Mouse (Mus musculus): ENCODE data around the gene Trmt1. TPM values are rescaled to one million over a fixed set of nuclear protein-coding genes. Genes with fewer than 3 reads are reported as not detected.

Gene Trmt1
- polyA plus RNA-seq, 1 experiment, result 86.7 TPM

DNA sequence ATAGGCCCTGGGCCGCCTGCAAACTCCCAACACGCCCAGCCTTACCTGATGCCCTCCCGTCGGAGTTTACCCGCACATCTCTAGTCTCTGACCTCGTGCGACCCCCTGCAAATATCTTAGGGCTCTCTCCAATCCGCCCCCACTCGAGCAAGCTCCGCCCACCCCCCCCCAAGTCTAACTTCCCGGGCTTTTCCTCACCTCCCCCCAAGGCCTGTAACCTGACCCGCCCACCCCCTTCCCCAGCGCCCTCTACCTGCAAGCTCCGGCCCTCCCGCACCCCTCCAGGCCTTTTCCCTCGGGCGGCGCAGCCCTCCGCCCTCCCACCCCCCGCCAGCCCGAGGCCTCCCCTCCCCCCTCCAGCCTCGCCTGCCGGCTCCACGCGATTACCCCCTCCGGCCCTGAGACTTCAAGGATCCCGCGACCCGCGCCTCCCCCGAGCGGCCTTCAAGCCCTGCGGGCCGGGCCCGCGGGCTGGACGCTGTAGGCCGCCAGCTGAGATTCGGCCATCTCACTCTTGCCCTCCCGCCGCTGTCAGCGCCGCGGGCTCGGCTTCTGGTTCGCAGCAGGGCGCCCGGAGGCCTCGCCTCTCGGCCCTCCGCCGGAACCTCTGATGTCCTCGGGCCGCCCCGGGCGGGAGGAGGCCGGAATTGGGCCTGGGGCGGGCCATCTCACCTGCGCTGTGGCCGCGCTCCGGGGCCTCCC, 1.0 kb downstream of the Trmt1 start:
- TF ChIP-seq CTCF (IDR thresholded peaks at IDR 0.05; ENCODE audit: borderline replicate concordance, insufficient read depth, low read length) (no peak), POLR2A (IDR thresholded peaks at IDR 0.05; ENCODE audit: low read depth, low read length) (no peak)
- H3K27ac ChIP-seq (ENCODE audit: insufficient read depth, low read length), result peak overlapping the region; percentile 84
- peaks cover 11% of the 10 kb centered on the region for H3K4me1 ChIP-seq (ENCODE audit: control insufficient read depth, insufficient read depth, low read length)
- H3K4me3 ChIP-seq (ENCODE audit: insufficient read depth, low read length), result peak overlapping the region; percentile 94

DNA sequence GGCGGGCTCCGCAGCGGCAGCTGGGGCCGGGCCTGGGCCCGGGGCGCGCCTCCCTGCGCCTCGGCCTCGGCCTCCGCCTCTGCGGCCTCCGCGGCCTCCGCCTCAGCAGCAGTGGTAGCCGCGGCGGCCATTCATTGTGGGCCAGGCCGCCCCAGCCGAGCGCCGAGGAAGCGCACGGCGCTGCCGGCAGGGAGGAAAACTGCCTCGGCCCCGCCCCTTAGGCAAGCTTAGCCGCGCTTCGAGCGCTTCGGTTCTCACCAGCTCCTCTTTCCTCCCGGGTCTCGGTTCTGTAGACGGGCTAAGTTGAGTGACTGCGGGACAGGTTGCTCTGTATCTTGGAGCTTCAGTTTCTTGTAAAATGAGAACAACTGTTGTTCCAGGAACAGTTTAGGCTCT, 1.6 kb downstream of the Trmt1 start, which contains the start of gene Nacc1:
Gene Nacc1, minus strand, starts transcription at position 158 of the 396 bp plus-strand sequence.
- no peak for TF ChIP-seq CTCF (IDR thresholded peaks at IDR 0.05; ENCODE audit: borderline replicate concordance, insufficient read depth, low read length)
- TF ChIP-seq POLR2A (IDR thresholded peaks at IDR 0.05; ENCODE audit: low read depth, low read length), result peak; percentile 54
- peak within 1 kb of the TSS; percentile 84 for H3K27ac ChIP-seq (ENCODE audit: insufficient read depth, low read length)
- H3K4me3 ChIP-seq (ENCODE audit: insufficient read depth, low read length), result peak within 1 kb of the TSS; percentile 94
- H3K4me1 ChIP-seq (ENCODE audit: control insufficient read depth, insufficient read depth, low read length), result peaks cover 11% of the 10 kb centered on the region

DNA sequence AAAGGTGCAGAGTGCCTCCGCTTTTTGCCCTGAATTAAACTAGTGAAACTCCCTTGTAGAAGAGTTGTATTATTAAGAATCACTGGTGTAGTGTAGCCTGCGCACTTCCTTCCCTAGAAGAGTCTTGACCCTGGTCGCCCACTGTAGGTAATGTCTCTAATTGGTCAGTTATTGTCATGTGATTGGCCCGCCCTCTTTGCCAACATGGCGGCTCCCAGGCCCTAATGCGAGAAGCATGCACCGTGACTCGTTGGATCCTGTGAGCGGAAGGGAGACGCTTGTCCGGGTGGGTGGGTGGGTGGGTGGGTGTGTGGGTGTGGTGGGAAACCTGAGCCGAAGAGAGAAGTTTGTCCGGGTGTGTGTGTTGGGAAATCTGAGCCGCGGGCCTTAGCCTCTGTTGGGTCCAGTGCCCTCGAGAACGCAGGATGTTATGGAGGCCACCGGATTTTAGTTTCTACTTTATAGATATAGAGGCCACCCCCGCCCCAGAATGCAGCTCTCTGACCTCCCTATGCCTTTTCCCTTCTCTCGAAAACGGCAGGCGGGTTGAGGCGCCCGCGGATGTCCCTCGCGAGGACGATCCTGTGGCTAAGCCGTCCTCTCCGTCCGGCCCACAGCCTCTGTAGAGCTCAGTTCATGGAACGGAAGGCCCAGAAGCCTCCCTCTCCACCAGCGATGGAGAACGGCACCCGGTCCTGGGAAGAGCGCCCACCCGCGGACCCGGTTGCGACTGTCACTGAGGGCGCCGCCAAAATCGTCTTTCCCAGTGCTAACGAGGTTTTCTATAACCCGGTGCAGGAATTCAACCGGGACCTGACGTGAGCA, 3.2 kb downstream of the Trmt1 start:
- Histone ChIP-seq H3K4me3 (ENCODE audit: insufficient read depth, low read length) (peak overlapping the region; percentile 90), H3K4me1 (ENCODE audit: control insufficient read depth, insufficient read depth, low read length) (peaks cover 11% of the 10 kb centered on the region), H3K27ac (ENCODE audit: insufficient read depth, low read length) (peak overlapping the region; percentile 67)
- TF ChIP-seq CTCF (IDR thresholded peaks at IDR 0.05; ENCODE audit: borderline replicate concordance, insufficient read depth, low read length) (no peak), POLR2A (IDR thresholded peaks at IDR 0.05; ENCODE audit: low read depth, low read length) (peak; percentile 64; the same call in 1 of the 2 replicates)

DNA sequence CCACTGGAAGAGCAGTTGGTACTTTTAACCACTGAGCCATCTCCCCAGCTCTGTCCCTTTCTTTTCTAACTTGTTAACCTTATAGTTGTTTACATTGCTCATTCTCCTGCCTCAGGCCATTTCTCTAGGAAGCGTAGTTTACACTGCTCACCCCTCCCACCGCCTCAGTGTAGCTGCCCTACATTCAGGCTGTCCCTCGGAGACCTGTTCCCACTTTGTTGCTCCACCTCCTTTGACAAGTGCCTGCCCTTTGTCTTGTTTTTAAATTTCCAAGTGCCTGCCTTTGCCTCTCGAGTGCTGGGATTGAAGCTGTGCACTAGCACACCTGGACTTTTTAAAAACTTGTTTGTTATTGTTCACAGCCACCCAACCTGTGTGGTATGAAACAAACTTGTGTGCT, 7.2 kb downstream of the Trmt1 start:
- H3K4me3 ChIP-seq (ENCODE audit: insufficient read depth, low read length), result no peak overlapping the region
- H3K27ac ChIP-seq (ENCODE audit: insufficient read depth, low read length), result no peak overlapping the region
- H3K4me1 ChIP-seq (ENCODE audit: control insufficient read depth, insufficient read depth, low read length), result peaks cover 3% of the 10 kb centered on the region; the same call in 1 of the 2 replicates
- no peak for TF ChIP-seq POLR2A (IDR thresholded peaks at IDR 0.05; ENCODE audit: low read depth, low read length)
- TF ChIP-seq CTCF (IDR thresholded peaks at IDR 0.05; ENCODE audit: borderline replicate concordance, insufficient read depth, low read length), result no peak

DNA sequence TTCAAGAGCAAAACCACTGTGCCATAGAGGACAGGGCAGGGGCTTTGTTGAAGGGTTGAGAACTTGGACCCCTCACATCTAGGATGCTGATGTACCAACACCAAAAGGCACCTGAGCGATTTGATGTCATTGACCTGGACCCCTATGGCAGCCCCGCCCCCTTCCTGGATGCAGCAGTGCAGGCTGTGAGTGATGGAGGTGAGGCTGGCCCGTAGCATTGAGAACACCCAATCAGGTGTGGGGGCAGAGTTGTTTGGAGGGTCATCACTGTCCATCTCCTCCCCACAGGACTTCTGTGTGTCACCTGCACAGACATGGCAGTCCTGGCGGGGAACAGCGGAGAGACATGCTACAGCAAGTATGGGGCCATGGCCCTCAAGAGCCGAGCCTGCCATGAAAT, 9.0 kb downstream of the Trmt1 start:
- Histone ChIP-seq H3K27ac (ENCODE audit: insufficient read depth, low read length) (no peak overlapping the region), H3K4me3 (ENCODE audit: insufficient read depth, low read length) (no peak overlapping the region), H3K4me1 (ENCODE audit: control insufficient read depth, insufficient read depth, low read length) (peaks cover 3% of the 10 kb centered on the region; the same call in 1 of the 2 replicates)
- TF ChIP-seq POLR2A (IDR thresholded peaks at IDR 0.05; ENCODE audit: low read depth, low read length), result no peak
- no peak for TF ChIP-seq CTCF (IDR thresholded peaks at IDR 0.05; ENCODE audit: borderline replicate concordance, insufficient read depth, low read length)

DNA sequence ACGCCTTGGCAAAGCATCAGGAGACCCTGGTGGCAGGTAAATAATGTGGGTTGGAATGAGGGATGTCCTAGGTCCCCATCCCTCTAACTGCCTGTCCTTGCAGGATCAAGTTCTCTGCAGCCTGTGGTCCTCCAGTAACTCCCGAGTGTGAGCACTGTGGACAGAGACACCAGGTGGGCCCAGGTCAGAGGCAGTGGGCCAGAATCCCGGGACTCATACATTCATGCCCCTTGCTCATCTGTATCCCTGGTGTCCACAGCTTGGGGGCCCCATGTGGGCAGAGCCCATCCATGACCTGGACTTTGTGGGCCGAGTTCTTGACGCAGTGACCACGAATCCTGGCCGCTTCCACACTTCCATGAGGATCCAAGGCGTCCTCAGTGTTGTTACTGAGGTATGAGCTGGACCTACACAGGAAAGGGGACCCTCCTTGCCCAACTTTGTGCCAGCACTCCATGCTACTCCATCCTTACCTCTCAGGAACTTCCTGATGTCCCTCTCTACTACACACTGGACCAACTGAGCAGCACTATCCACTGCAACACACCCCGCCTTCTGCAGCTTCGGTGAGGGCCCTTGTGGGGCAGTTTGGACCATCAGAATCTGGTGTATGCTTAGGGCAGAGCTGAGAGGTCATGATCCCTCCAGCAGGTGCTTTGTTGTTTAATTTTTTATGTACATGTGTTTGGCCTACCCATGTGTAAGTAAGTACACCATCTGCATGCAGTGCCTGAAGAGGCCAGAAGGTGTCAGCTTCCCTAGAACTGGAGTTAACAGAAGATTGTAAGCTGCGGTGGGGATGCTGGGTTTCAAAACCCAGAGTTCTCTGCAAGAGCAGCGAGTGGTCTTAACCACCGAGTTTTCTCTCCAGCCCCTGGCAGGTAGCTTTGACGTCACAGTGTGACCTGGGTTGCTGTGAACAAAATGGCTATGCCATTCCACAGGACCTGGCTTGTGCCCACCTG, 11.3 kb downstream of the Trmt1 start:
- Histone ChIP-seq H3K4me1 (ENCODE audit: control insufficient read depth, insufficient read depth, low read length) (no peaks in the 10 kb centered on the region), H3K27ac (ENCODE audit: insufficient read depth, low read length) (no peak overlapping the region), H3K4me3 (ENCODE audit: insufficient read depth, low read length) (no peak overlapping the region)
- TF ChIP-seq POLR2A (IDR thresholded peaks at IDR 0.05; ENCODE audit: low read depth, low read length) (no peak), CTCF (IDR thresholded peaks at IDR 0.05; ENCODE audit: borderline replicate concordance, insufficient read depth, low read length) (no peak)

DNA sequence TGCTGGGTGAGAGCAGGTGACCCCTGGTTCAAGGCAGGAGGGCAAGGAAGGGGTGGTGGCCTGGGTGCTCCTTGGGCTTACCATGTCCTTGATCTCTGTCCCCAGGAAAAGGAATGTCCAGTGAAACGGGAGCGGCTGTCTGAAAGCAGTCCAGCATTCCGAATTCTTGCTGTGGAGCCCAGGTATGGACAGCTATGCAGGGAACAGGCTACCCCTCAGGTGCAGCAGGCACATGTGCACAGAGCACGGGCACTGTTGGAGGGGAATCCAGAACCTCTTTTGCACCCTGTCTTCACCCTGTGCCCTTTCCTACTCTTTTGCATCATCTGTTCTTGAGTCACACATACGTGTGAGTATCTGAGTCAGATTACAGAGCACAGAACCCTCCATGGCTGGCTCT, 12.2 kb downstream of the Trmt1 start:
- no peak for TF ChIP-seq CTCF (IDR thresholded peaks at IDR 0.05; ENCODE audit: borderline replicate concordance, insufficient read depth, low read length)
- TF ChIP-seq POLR2A (IDR thresholded peaks at IDR 0.05; ENCODE audit: low read depth, low read length), result no peak
- no peaks in the 10 kb centered on the region for H3K4me1 ChIP-seq (ENCODE audit: control insufficient read depth, insufficient read depth, low read length)
- H3K4me3 ChIP-seq (ENCODE audit: insufficient read depth, low read length), result no peak overlapping the region
- H3K27ac ChIP-seq (ENCODE audit: insufficient read depth, low read length), result no peak overlapping the region

DNA sequence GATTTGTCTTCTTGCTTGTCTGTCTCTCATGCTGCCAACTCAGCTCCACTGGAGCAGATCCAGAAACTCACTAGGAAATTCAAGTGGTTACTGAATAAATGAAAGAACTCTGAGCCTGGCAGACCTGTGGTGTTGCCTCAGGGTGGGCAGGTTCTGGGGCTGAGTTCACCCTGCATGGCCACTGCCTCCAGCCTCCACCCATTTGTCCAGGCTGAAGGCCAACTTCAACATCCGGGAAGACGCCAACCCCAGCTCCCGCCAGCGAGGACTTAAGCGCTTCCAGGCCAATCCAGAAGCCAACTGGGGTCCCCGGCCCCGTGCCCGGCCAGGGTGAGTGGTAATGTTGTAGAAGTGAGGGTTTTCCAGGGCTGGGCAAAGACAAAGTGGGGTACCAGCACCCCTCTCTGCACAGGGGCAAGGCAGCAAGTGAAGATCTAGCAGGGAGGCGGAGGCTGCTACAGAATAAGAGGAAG, 12.9 kb downstream of the Trmt1 start:
- H3K27ac ChIP-seq (ENCODE audit: insufficient read depth, low read length), result no peak overlapping the region
- no peak for TF ChIP-seq POLR2A (IDR thresholded peaks at IDR 0.05; ENCODE audit: low read depth, low read length)
- no peak overlapping the region for H3K4me3 ChIP-seq (ENCODE audit: insufficient read depth, low read length)
- no peaks in the 10 kb centered on the region for H3K4me1 ChIP-seq (ENCODE audit: control insufficient read depth, insufficient read depth, low read length)

DNA sequence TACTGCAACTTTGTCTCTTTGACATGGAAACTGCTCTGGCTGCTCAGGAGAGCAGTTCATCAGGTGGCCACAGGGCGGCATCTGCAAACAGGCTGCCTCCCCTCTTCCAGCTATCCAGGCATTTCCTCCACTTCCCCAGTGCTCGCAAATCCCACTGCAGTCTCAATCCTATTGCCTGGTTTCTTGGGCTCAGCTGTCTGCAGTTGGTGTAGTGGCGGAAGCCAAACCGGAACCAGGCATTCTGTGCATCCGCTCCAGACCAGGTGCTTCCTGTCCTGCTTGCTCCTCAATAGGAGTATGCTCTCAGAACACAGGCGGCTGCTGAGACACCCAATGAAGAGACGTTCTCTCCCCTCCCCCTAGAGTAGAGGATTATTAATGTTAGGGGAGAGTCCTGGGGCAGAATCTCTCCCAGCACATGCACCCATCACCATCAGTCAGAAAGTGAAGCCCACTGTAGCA, 13.8 kb downstream of the Trmt1 start:
- Histone ChIP-seq H3K4me3 (ENCODE audit: insufficient read depth, low read length) (no peak overlapping the region), H3K27ac (ENCODE audit: insufficient read depth, low read length) (no peak overlapping the region), H3K4me1 (ENCODE audit: control insufficient read depth, insufficient read depth, low read length) (no peaks in the 10 kb centered on the region)
- no peak for TF ChIP-seq POLR2A (IDR thresholded peaks at IDR 0.05; ENCODE audit: low read depth, low read length)
- TF ChIP-seq CTCF (IDR thresholded peaks at IDR 0.05; ENCODE audit: borderline replicate concordance, insufficient read depth, low read length), result peak; percentile 66; the same call in 1 of the 2 replicates
